ENCODE assay signal across 12 mouse cellular contexts in the genomic region with DNA sequence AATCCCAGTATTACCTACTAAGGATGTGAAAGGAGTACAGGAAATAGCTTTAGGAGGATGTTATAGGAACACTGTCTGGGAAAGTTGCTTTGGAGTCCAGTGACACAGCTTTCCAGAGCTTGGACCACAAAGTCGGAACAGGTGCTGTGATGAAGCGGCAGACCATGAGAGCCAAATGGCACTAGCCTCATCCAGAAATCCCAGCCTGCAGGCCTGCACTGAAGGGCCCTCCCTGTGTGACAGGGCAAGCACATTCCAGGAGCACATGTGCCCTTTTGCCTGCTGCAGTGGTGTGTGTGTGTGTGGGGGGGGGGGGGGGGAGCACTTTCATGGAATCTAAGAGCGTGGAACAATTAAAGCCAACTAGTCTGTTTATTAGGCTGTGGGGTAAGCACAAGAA. TPM values are rescaled to one million over a fixed set of nuclear protein-coding genes. Genes with fewer than 3 reads are reported as not detected.
DNase-seq lines count a peak whose midpoint lies in the region; ATAC-seq and TF ChIP-seq lines count a peak whose summit lies in the region.
"Had no signal": no experiment of that assay in that cellular context is flagged by ENCODE, and none has a peak within 500 bp of the region (broad histone marks: within the 10 kb centered on the region; RNA-seq: fewer than 3 reads in every experiment).

No protein-coding gene starts in this region.

- peak; percentile 25 for DNase-seq in gastrocnemius, postnatal 10 days
- no peak for DNase-seq in gastrocnemius, adult 18-20 months (ENCODE audit: low spot score)
- DNase-seq in lung, adult 2 months: no peak
- peak; percentile 70 to 75 for DNase-seq in cerebellum, postnatal 14 days
- DNase-seq in limb, embryonic 14.5 days (ENCODE audit: low spot score): peak; percentile 47
- no peak for DNase-seq in embryo, embryonic 11 days
- no peak for DNase-seq in ovary, postnatal 36 days (ENCODE audit: low spot score)
- DNase-seq: adrenal gland, adult 2 months had no signal

- peaks cover 24% of the 10 kb centered on the region for H3K4me1 ChIP-seq in lung, embryonic 16.5 days (replicated peaks; ENCODE audit: control insufficient read depth, insufficient read depth, low read length)
- peaks cover 15% of the 10 kb centered on the region for H3K4me1 ChIP-seq in lung, adult 2 months (ENCODE audit: control insufficient read depth, insufficient read depth, low read length)
- peaks cover 8% of the 10 kb centered on the region for H3K4me1 ChIP-seq in limb, embryonic 14.5 days (ENCODE audit: control insufficient read depth, insufficient read depth, low read length)

- no peak for ATAC-seq in lung, embryonic 16.5 days (ENCODE audit: low read depth)
- peak; percentile 84 for ATAC-seq in limb, embryonic 14.5 days (ENCODE audit: low FRiP score, low read depth)
- ATAC-seq: intestine, embryonic 16.5 days had no signal

- H3K9me3 ChIP-seq in lung, embryonic 16.5 days (ENCODE audit: control insufficient read depth, low read length): no peaks in the 10 kb centered on the region
- no peaks in the 10 kb centered on the region for H3K9me3 ChIP-seq in limb, embryonic 14.5 days (ENCODE audit: control insufficient read depth, low read length)
- H3K9me3 ChIP-seq: heart, embryonic 13.5 days; midbrain, embryonic 10.5 days had no signal

- no peak for TF ChIP-seq POLR2A in lung, adult 2 months (IDR thresholded peaks at IDR 0.05; ENCODE audit: borderline replicate concordance, extremely low read depth, low read depth, low read length)
- no peak for TF ChIP-seq POLR2A in limb, embryonic 14.5 days (IDR thresholded peaks at IDR 0.05; ENCODE audit: borderline replicate concordance, extremely low read depth, insufficient read depth, insufficient read length)

- H3K36me3 ChIP-seq in lung, embryonic 16.5 days (ENCODE audit: control insufficient read depth, insufficient read depth, low read length): no peaks in the 10 kb centered on the region; the same call in 1 of the 2 replicates
- no peaks in the 10 kb centered on the region for H3K36me3 ChIP-seq in limb, embryonic 14.5 days (ENCODE audit: control insufficient read depth, insufficient read depth, low read length)
- H3K36me3 ChIP-seq: heart, embryonic 13.5 days; midbrain, embryonic 10.5 days had no signal

- no peak for TF ChIP-seq CTCF in lung, adult 2 months (IDR thresholded peaks at IDR 0.05; ENCODE audit: insufficient read depth, low read length)

- WGBS in lung, embryonic 16.5 days: 63% methylated on average over 3 of the region's 3 CpGs
- 52% methylated on average over 3 of the region's 3 CpGs for WGBS in lung, adult 2 months
- WGBS in limb, embryonic 14.5 days: 54% methylated on average over 3 of the region's 3 CpGs

- no peak overlapping the region for H3K9ac ChIP-seq in lung, embryonic 16.5 days (ENCODE audit: low read length)
- H3K9ac ChIP-seq in limb, embryonic 14.5 days (ENCODE audit: low read depth, low read length, severe bottlenecking): no peak overlapping the region
- H3K9ac ChIP-seq: heart, embryonic 13.5 days had no signal

- H3K4me3 ChIP-seq in lung, embryonic 16.5 days (ENCODE audit: low read length): no peak overlapping the region
- H3K4me3 ChIP-seq in lung, adult 2 months (replicated peaks; ENCODE audit: extremely low read depth, low read depth, low read length): no peak overlapping the region
- no peak overlapping the region for H3K4me3 ChIP-seq in limb, embryonic 14.5 days (replicated peaks; ENCODE audit: low read length)
- H3K4me3 ChIP-seq: heart, embryonic 13.5 days; midbrain, embryonic 10.5 days had no signal

- no peaks in the 10 kb centered on the region for H3K27me3 ChIP-seq in lung, embryonic 16.5 days (ENCODE audit: control insufficient read depth, insufficient read depth, low read depth, low read length)
- H3K27me3 ChIP-seq in limb, embryonic 14.5 days (ENCODE audit: control insufficient read depth, insufficient read depth, low read length): no peaks in the 10 kb centered on the region
- H3K27me3 ChIP-seq: heart, embryonic 13.5 days had no signal

- no peak overlapping the region for H3K4me2 ChIP-seq in lung, embryonic 16.5 days (ENCODE audit: low read depth, low read length)
- no peak overlapping the region for H3K4me2 ChIP-seq in limb, embryonic 14.5 days (replicated peaks; ENCODE audit: low read depth, low read length, severe bottlenecking)
- H3K4me2 ChIP-seq: heart, embryonic 13.5 days had no signal

- H3K27ac ChIP-seq in lung, embryonic 16.5 days (ENCODE audit: low read length): peak overlapping the region; percentile 58
- H3K27ac ChIP-seq in limb, embryonic 14.5 days (replicated peaks; ENCODE audit: low read depth, low read length): no peak overlapping the region
- H3K27ac ChIP-seq: heart, embryonic 13.5 days; midbrain, embryonic 10.5 days had no signal

RNA-seq across cellular contexts. Expression of gene Cdk14, which starts 47.8 kb away (rescaled TPM):
- 10 to 100 TPM; 14.3 to 21.1 TPM for total RNA-seq in gastrocnemius, postnatal 10 days (2021)
- 1 to 10 TPM; 2.8 to 2.9 TPM for total RNA-seq in gastrocnemius, adult 18-20 months (2021)
- polyA plus RNA-seq in lung, embryonic 16.5 days (2015; fragmentation: Nextera tagmentation; extraction: Ambion mirVana): 28.6 and 29.1 TPM in 2 replicates
- 12.5 and 19.0 TPM in 2 replicates for polyA plus RNA-seq in lung, adult 2 months (2012; rRNA removed)
- polyA plus RNA-seq in limb, embryonic 14.5 days (2012; rRNA removed): 14.5 and 15.7 TPM in 2 replicates
- polyA plus RNA-seq in limb, embryonic 14.5 days (2014; fragmentation: Nextera tagmentation; extraction: Ambion mirVana): 27.6 and 29.7 TPM in 2 replicates

Comparison
In these comparisons a context has a peak if more than half of its experiments do, and no peak if none do; other contexts are left out.
1. DNase-seq: peak in gastrocnemius, postnatal 10 days (single experiment), cerebellum, postnatal 14 days (2 of 2) and limb, embryonic 14.5 days (single experiment); none in gastrocnemius, adult 18-20 months (single experiment), lung, adult 2 months (single experiment), embryo, embryonic 11 days (single experiment) and ovary, postnatal 36 days (single experiment).